Mouse (Mus musculus) hindbrain, postnatal 0 days (tissue): ENCODE results near the gene Slc35f6. TPM values are rescaled to one million over a fixed set of nuclear protein-coding genes. Genes with fewer than 3 reads are reported as not detected.
"Not testable (repeated sequence)": the region's sequence is repeated elsewhere in the genome, so short reads cannot be mapped to it uniquely, and the experiment has no call there.

Experiments used
- ATAC-seq: fragments of 200-750 bp; cut with Nextera tagmentation; 2 replicates; pipeline ENCODE4 v1.8.0; 2017; ENCODE audit warnings: mild to moderate bottlenecking, moderate TSS enrichment, moderate library complexity
- DNase-seq: peaks from one replicate; pipeline ENCODE4 v3.0.0-alpha.2; 2015; ENCODE audit warnings: low spot score
- H3K27ac ChIP-seq: fragments of 300-500 bp; sonication (generic); 2 replicates; pipeline ENCODE4 v1.5.1; 2014; ENCODE audit warnings: mild to moderate bottlenecking
- H3K27me3 ChIP-seq: fragments of 300-500 bp; sonication (generic); 2 replicates; pipeline ENCODE4 v1.6.1; 2014; ENCODE audit warnings: low read length, mixed read lengths; ENCODE audit not compliant: insufficient read depth
- H3K36me3 ChIP-seq: fragments of 300-500 bp; sonication (generic); 2 replicates; pipeline ENCODE4 v1.6.1; 2014; ENCODE audit warnings: low read length, mixed read lengths; ENCODE audit not compliant: insufficient read depth
- H3K4me1 ChIP-seq: fragments of 300-500 bp; sonication (generic); 2 replicates; pipeline ENCODE4 v1.6.1; 2014; ENCODE audit warnings: antibody characterized with exemption, low read length, mixed read lengths; ENCODE audit not compliant: insufficient read depth
- H3K4me2 ChIP-seq: fragments of 300-500 bp; sonication (generic); 2 replicates; pipeline ENCODE4 v1.6.1; 2014; ENCODE audit warnings: low read depth, mild to moderate bottlenecking, low read length, moderate library complexity, mixed read lengths
- H3K4me3 ChIP-seq: fragments of 300-500 bp; sonication (generic); 2 replicates; pipeline ENCODE4 v1.5.1; 2014; ENCODE audit warnings: low read length
- H3K9ac ChIP-seq: fragments of 300-500 bp; sonication (generic); replicated peaks from 2 replicates; pipeline ENCODE4 v1.6.1; 2014; ENCODE audit warnings: mild to moderate bottlenecking, low read length, moderate library complexity, mixed read lengths
- H3K9me3 ChIP-seq: fragments of 300-500 bp; sonication (generic); 2 replicates; pipeline ENCODE4 v1.6.1; 2016; ENCODE audit warnings: low read length, mixed read lengths
- CTCF ChIP-seq: IDR thresholded peaks from 2 replicates; pipeline ENCODE4 v1.5.1; 2016; ENCODE audit warnings: antibody characterized with exemption, control low read depth, low read depth
- WGBS: fragments of 180-500 bp; shearing (Covaris S2); extraction: QIAGEN DNeasy Blood & Tissue Kit; methylation state at CpG from one replicate; pipeline ENCODE4 v1.1.7; 2014; 5-methylcytosine and 5-hydroxymethylcytosine counted together
- microRNA-seq, 2 experiments: library from miRNA; unstranded; fragments of <30 nt; microRNA quantifications; one replicate each; pipeline ENCODE4; 2016
- polyA plus RNA-seq: library from polyadenylated mRNA; unstranded; fragments of >200 nt; fragmentation: Nextera tagmentation; extraction: Ambion mirVana; gene quantifications from 2 replicates; pipeline ENCODE4 v1.2.1, GENCODE M21; 2015
- total RNA-seq: library from RNA; depleted of rRNA; stranded (reverse); fragments of >200 nt; gene quantifications from 2 replicates; pipeline ENCODE4 v1.2.3, GENCODE M21; 2014; rRNA removed

The Slc35f6 gene
- total and polyA plus RNA-seq, 2 experiments from 2014 or later: 29.6 to 95.8 TPM

DNA sequence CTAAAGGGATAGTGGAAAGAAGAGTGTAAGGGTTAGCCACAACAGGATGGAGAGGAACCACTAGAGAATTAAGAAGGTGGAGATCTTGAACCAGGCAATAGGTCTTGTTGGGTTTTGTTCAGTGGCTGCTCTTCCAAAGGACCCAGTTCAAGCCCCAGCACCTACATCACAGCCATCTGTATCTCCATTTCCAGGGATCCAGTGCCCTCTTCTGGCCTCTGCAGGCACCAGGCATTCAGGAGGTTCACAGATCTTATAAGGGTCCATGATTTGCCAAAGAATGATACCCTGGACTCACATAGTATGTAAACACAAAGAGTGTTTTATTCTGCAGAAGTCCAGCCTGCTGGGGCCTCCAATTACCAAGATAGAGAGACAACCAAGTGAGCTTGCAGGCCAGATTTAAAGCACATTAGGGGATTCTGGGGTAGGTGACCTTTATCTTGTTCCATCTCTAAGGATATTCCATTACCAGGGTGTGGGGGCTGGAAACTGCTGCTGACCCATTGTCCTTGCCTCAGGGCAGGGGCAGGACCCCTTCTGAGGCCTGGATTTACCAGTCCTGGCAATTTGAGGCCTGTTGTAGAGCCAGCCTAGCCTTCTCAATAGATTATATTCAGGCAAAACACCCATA, 35.4 kb downstream of the Slc35f6 start:
- Histone ChIP-seq H3K4me3 (no peak overlapping the region), H3K4me1 (no peaks in the 10 kb centered on the region), H3K27me3 (no peaks in the 10 kb centered on the region), H3K9me3 (no peaks in the 10 kb centered on the region), H3K4me2 (no peak overlapping the region), H3K27ac (no peak overlapping the region), H3K9ac (no peak overlapping the region), H3K36me3 (no peaks in the 10 kb centered on the region)
- 0 out of 2 replicates have a peak, but pooled peaks have one; percentile 32 for TF ChIP-seq CTCF
- DNase-seq (no peak), ATAC-seq (no peak)

DNA sequence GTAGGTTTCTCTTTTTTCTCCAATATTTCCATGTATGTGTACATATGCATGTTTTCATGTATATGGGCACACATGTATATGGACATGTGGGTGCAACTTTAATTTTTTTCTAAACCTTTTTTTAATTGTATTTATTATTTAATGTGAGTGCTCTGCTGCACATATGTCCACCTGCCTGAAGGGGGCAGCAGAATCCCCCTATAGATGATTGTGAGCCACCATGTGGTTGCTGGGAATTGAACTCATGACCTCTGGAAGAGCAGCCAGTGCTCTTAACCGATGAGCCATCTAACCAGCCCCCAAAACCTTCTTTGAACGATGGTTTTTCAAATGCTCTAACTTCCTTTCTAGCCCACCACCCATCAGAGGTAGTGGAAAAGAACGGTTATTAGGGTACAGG, 36.3 kb downstream of the Slc35f6 start:
- WGBS: 74% methylated on average over 3 of the region's 3 CpGs
- Histone ChIP-seq H3K4me1 (no peaks in the 10 kb centered on the region), H3K4me3 (no peak overlapping the region), H3K27me3 (no peaks in the 10 kb centered on the region), H3K4me2 (no peak overlapping the region), H3K36me3 (no peaks in the 10 kb centered on the region), H3K9ac (no peak overlapping the region), H3K27ac (no peak overlapping the region), H3K9me3 (no peaks in the 10 kb centered on the region)
- ATAC-seq (no peak), DNase-seq (no peak)
- TF ChIP-seq CTCF: peak; percentile 31

DNA sequence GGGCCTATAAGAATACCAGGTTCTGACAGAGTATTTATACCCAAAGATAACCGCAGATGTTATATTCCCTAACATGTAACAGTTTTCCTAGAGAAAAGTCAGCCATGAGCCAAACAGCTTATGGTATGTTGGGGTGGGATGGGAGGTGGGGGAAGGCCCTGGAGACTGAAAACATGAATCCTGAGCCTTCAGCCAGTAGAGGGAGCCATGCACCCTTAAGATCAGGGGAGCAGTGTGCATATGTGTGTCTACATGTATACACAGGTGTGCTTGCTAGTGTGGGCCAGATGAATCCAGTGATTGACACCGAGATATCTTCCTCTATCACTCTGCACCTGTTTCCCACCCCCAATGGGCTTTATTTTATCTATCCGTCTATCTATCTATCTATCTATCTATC, 39.0 kb downstream of the Slc35f6 start:
- H3K4me2 ChIP-seq: no peak overlapping the region
- H3K9me3 ChIP-seq: no peaks in the 10 kb centered on the region
- ATAC-seq (no peak), DNase-seq (peak; percentile 43)
- no peak overlapping the region for H3K9ac ChIP-seq
- H3K36me3 ChIP-seq: no peaks in the 10 kb centered on the region
- H3K27ac ChIP-seq: no peak overlapping the region
- no peaks in the 10 kb centered on the region for H3K4me1 ChIP-seq
- 66% methylated on average over 3 of the region's 3 CpGs for WGBS
- H3K27me3 ChIP-seq: no peaks in the 10 kb centered on the region
- no peak overlapping the region for H3K4me3 ChIP-seq
- peak; percentile 74 for TF ChIP-seq CTCF

DNA sequence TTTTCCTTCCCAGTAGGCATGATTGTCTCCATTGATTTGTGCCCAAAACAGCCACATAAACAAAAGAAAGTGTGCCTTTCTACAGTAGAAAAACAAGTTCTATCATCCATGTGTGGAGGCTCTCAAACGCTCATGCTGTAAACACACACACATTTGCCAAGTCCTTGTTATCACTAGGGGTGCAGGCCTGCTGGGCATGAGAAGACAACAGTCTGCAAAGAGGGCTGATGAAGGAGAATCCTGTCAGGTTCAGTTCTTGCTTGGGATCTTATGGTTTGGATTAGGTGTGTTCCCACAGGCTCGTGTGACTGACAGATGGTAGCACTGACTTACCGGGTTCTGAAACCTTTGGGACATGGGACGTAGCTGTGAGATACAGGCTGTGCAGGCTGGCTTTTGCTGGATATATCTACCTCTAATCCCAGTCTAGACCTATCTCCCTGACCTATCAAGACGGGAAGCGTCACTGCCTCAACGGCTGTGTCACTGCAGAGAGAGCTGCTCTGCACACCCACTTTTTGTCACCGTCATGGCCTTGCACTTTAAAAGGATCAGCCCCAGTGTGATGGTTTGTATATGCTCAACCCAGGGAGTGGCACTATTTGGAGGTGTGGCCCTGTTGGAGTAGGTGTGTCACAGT, 52.7 kb downstream of the Slc35f6 start:
- 80% methylated on average over 8 of the region's 8 CpGs for WGBS
- ATAC-seq (no peak), DNase-seq (no peak)
- no peaks in the 10 kb centered on the region for H3K27me3 ChIP-seq
- H3K4me3 ChIP-seq: no peak overlapping the region
- H3K9ac ChIP-seq: no peak overlapping the region
- H3K27ac ChIP-seq: no peak overlapping the region
- no peak overlapping the region for H3K4me2 ChIP-seq
- H3K4me1 ChIP-seq: no peaks in the 10 kb centered on the region; the same call in 1 of the 2 replicates
- H3K36me3 ChIP-seq: no peaks in the 10 kb centered on the region
- H3K9me3 ChIP-seq: no peaks in the 10 kb centered on the region
- no peak for TF ChIP-seq CTCF

DNA sequence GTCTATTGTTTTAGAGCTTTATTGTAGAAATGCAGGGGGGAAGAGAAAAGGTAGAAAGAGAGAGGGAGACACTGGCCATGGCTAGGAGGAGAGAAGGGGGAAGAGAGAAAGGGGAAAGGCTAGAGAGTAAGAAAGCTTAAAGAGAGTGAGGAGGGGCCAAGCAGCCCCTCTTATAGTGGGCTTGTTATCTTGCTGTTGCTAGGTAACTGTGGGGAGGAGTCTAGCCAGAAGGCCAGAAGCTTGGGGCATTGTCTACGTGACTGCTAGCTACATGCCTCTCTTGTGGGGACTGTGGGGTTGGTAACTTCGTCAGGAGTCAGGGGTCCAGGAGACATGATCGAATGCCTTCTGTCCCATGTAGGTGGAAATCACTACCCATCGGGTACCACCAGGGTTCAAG, 53.6 kb downstream of the Slc35f6 start:
- H3K27me3 ChIP-seq, H3K27ac ChIP-seq, DNase-seq, H3K4me1 ChIP-seq, ATAC-seq, H3K9me3 ChIP-seq, H3K9ac ChIP-seq, H3K4me3 ChIP-seq, H3K36me3 ChIP-seq, H3K4me2 ChIP-seq: not testable (repeated sequence)
- 35% methylated on average over 4 of the region's 4 CpGs for WGBS

DNA sequence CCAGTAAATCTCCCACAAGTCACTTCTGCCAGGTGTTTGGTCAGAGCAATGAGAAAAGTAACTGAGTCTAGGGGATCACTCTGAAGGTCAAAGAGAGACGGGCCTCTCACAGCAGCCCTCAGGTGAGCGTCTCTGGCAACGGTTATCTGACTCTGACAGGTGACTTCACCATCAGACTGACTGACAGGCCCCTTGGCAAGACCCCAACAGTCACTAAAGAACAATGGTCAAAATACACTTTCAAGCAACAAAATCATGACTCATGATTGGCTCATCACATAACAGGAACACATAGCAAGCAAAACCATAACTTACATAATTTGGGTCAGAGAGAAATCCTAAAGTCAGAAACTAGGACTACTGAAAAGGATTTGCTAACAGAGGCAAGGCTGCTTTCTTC, 54.1 kb downstream of the Slc35f6 start:
- Histone ChIP-seq H3K9me3 (no peaks in the 10 kb centered on the region), H3K4me2 (no peak overlapping the region), H3K27ac (no peak overlapping the region), H3K4me1 (no peaks in the 10 kb centered on the region; the same call in 1 of the 2 replicates), H3K9ac (no peak overlapping the region), H3K36me3 (no peaks in the 10 kb centered on the region), H3K4me3 (no peak overlapping the region), H3K27me3 (no peaks in the 10 kb centered on the region)
- ATAC-seq (no peak), DNase-seq (no peak)
- 83% methylated on average over 3 of the region's 3 CpGs for WGBS
- TF ChIP-seq CTCF: no peak

Small RNA genes lying within 50 kb of the gene (microRNA-seq; reads per million reads assigned to microRNA genes)
- gene Mir5625: 0 reads per million in 2 experiments

Other genes with a start within 250 kb of the Slc35f6 start
- gene Otof, start 186.0 kb upstream of the Slc35f6 start, total RNA-seq: 12.2 and 13.0 TPM in 2 replicates
- gene Otof, start 186.0 kb upstream of the Slc35f6 start, polyA plus RNA-seq: 5.5 and 7.1 TPM in 2 replicates
- 0.72 TPM in 1 of 2 replicates, not detected in the other for gene 1700001C02Rik, start 181.9 kb upstream of the Slc35f6 start, total RNA-seq
- gene 1700001C02Rik, start 181.9 kb upstream of the Slc35f6 start, polyA plus RNA-seq: 3.4 and 4.0 TPM in 2 replicates
- not detected in 2 replicates for gene Cib4, start 102.1 kb upstream of the Slc35f6 start, total RNA-seq
- not detected in 2 replicates for gene Cib4, start 102.1 kb upstream of the Slc35f6 start, polyA plus RNA-seq
- 23.2 and 30.3 TPM in 2 replicates for gene Kcnk3, start 59.8 kb upstream of the Slc35f6 start, total RNA-seq
- gene Kcnk3, start 59.8 kb upstream of the Slc35f6 start, polyA plus RNA-seq: 11.5 and 12.7 TPM in 2 replicates
- 27.8 and 28.1 TPM in 2 replicates for gene Cenpa, start 18.8 kb downstream of the Slc35f6 start, total RNA-seq
- gene Cenpa, start 18.8 kb downstream of the Slc35f6 start, polyA plus RNA-seq: 53.4 and 63.2 TPM in 2 replicates
- 261 and 286 TPM in 2 replicates for gene Dpysl5, start 63.6 kb downstream of the Slc35f6 start, total RNA-seq
- gene Dpysl5, start 63.6 kb downstream of the Slc35f6 start, polyA plus RNA-seq: 120 and 148 TPM in 2 replicates
- 51.7 and 55.8 TPM in 2 replicates for gene Mapre3, start 166.7 kb downstream of the Slc35f6 start, total RNA-seq
- gene Mapre3, start 166.7 kb downstream of the Slc35f6 start, polyA plus RNA-seq: 134 and 137 TPM in 2 replicates
- gene Tmem214, start 220.1 kb downstream of the Slc35f6 start, total RNA-seq: 86.7 and 89.5 TPM in 2 replicates
- 59.1 and 59.2 TPM in 2 replicates for gene Tmem214, start 220.1 kb downstream of the Slc35f6 start, polyA plus RNA-seq
- gene Agbl5, start 240.8 kb downstream of the Slc35f6 start, total RNA-seq: 58.7 and 61.8 TPM in 2 replicates
- gene Agbl5, start 240.8 kb downstream of the Slc35f6 start, polyA plus RNA-seq: 14.9 and 18.0 TPM in 2 replicates